Mouse (Mus musculus) brain, embryonic 14.5 days (tissue): ENCODE measurements around the gene Dcdc2c. TPM values are rescaled to one million over a fixed set of nuclear protein-coding genes. Genes with fewer than 3 reads are reported as not detected.

Source experiments
- DNase-seq: peaks from one replicate; pipeline ENCODE4 v3.0.0-alpha.2; 2011; ENCODE audit warnings: low read depth
- CTCF ChIP-seq: fragments of 200-500 bp; IDR thresholded peaks from 2 replicates; pipeline ENCODE4 v1.5.1; 2012; ENCODE audit warnings: inconsistent platforms, mild to moderate bottlenecking, moderate library complexity, borderline replicate concordance; ENCODE audit not compliant: insufficient read depth, insufficient read length; ENCODE audit errors: extremely low read depth
- POLR2A ChIP-seq: fragments of 200-500 bp; IDR thresholded peaks from 2 replicates; pipeline ENCODE4 v1.6.1; 2012; ENCODE audit warnings: mild to moderate bottlenecking, inconsistent platforms, borderline replicate concordance; ENCODE audit not compliant: poor library complexity, insufficient read depth, insufficient read length, severe bottlenecking; ENCODE audit errors: extremely low read depth
- polyA plus RNA-seq: library from polyadenylated mRNA; depleted of rRNA; stranded (reverse); fragments of >200 nt; gene quantifications from 2 replicates; pipeline ENCODE4 v1.2.3, GENCODE M21; 2012; rRNA removed

The Dcdc2c gene
- 0.03 and 0.07 TPM in 2 replicates for polyA plus RNA-seq

GRCm38 (mm10) chr12:28552299-28552698 is at the start of gene Dcdc2c:
Gene Dcdc2c (minus strand): TSS chr12:28552399.
- no peak for DNase-seq
- no peak for TF ChIP-seq CTCF
- no peak for TF ChIP-seq POLR2A

DNA sequence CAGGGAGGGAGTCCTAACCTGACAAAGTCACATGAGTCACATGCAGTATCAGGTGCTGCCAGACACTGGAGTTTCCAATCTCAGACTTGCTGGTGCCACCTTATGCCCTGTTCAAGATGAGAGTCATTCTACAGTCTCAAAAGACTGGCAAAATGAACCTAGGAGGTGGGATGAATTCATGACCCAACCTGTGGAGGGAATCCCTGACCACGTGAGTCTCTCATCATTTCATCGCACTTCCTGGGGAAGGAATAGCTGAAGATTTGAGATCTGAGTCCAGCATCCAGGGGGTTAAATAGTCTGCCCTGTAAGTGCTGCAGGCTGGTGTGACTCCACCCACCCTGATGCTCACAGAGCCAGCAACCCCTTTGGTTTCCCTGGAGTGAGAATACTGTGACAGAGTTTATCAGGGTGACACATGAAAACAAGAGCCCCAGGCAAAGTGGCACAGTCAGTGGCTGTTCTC is 46.4 kb upstream of the Dcdc2c start:
- no peak for TF ChIP-seq POLR2A
- no peak for TF ChIP-seq CTCF
- peak; percentile 74 for DNase-seq

- TF ChIP-seq POLR2A: no peak
- no peak for TF ChIP-seq CTCF
- DNase-seq: no peak
Measured at GRCm38 (mm10) chr12:28598110-28598509, 45.9 kb upstream of the Dcdc2c start.

DNA sequence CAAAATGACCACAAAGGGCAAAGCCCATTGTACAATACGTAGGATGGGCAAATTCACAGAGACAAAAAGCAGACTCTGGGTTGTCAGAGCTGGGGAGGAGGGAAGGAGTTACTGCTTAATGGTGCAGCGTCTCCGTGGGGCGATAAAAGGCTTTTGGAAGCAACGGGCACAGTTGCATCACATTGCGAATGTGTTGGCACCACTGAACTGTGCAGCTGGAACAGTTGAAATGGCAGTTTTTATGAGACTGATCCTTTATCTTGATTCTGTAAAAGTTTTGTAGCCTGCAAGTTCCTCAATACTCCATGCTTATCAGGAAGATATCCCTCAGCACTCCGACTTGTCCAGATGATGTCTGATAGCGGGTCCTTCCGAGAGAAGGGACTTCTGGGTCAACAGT is 45.5 kb upstream of the Dcdc2c start:
- TF ChIP-seq CTCF (no peak), POLR2A (no peak)
- DNase-seq: no peak

DNA sequence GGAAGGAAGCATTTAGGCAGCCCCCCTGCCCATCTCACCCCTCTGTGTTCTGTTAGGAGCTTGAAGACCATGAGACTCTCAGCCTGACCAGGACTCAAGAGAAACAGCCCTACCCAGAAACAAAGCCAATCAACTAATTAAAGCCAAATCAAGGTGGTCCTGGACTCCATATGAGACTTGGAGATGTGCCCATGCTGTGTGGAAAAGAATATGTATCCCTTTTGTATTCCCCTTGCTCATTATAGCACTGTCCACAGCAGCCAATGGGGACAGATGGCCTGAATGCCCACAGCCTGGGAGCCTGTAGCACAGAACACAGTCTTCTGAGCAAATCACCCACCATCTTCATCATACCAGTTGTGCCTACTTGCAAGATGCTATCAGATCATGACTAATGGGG is 44.7 kb upstream of the Dcdc2c start:
- TF ChIP-seq CTCF: no peak
- no peak for TF ChIP-seq POLR2A

GRCm38 (mm10) chr12:28590428-28590827 is 38.2 kb upstream of the Dcdc2c start:
- DNase-seq: no peak

More for the DNA sequence above, 44.7 kb upstream of the Dcdc2c start:
- DNase-seq: peak; percentile 53

GRCm38 (mm10) chr12:28589090-28589868 is 37.1 kb upstream of the Dcdc2c start:
- DNase-seq: peak; percentile 94
- no peak for TF ChIP-seq POLR2A
- TF ChIP-seq CTCF: peak; percentile 94

More at GRCm38 (mm10) chr12:28590428-28590827, 38.2 kb upstream of the Dcdc2c start:
- TF ChIP-seq POLR2A (no peak), CTCF (no peak)

DNA sequence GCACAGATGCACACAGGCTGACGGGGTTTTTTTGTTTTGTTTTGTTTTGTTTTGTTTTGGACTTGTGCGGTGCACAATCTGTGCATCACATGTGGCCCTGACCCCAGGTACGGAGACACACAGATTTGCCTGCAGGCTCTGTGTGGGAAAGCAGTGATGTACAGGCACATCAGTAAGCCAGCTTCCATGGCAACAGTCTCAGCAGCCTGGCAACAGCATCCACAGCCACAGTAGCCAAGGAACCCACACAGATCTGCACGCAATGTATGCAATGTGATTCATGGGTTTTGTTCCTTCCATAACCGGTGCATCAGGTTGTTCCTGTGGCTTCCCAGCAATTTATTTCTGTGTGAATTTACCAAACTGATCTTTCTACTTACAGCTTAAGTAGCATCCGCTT is 35.8 kb upstream of the Dcdc2c start:
- TF ChIP-seq POLR2A (no peak), CTCF (no peak)
- DNase-seq: peak; percentile 85

- no peak for DNase-seq
- no peak for TF ChIP-seq POLR2A
- no peak for TF ChIP-seq CTCF
Measured at GRCm38 (mm10) chr12:28584036-28584435, 31.8 kb upstream of the Dcdc2c start.

DNA sequence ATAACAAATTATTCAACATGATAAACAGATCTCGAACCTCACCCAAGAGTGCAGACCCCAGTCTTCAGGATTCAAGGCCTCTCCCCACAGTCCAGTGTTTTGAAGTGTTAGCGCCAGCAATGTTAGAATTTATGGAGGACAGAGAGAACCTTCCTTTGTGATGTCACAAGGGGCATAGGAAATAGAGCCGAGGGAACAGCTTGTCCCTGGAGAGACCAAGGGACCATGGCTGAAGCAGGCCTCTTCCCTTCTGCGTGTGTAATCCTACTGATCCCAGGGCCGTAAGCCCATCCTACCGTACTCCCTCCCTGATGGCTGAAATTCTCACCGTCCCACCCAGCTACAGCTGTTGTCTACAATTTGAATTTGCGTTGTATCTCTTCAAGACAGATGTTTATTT is 30.2 kb upstream of the Dcdc2c start, which contains the start of gene Allc:
Gene Allc (minus strand): TSS at position 101 of the 400 bp plus-strand sequence.
- TF ChIP-seq POLR2A (no peak), CTCF (no peak)
- DNase-seq: no peak

GRCm38 (mm10) chr12:28579132-28579531 is 26.9 kb upstream of the Dcdc2c start:
- TF ChIP-seq CTCF (peak; percentile 66), POLR2A (no peak)
- DNase-seq: no peak

GRCm38 (mm10) chr12:28578147-28578546 is 25.9 kb upstream of the Dcdc2c start:
- peak; percentile 76 for DNase-seq
- TF ChIP-seq CTCF (no peak), POLR2A (no peak)
